Mouse (Mus musculus) right cerebral cortex, postnatal 36 days (tissue): ENCODE results near the gene Il16.

Experiments
- DNase-seq, 2 experiments: peaks; one replicate each; pipeline ENCODE4 v3.0.0; 2022; ENCODE audit warnings: low spot score in 2 of 2, mixed read lengths in 1 of 2

Il16 gene

DNA sequence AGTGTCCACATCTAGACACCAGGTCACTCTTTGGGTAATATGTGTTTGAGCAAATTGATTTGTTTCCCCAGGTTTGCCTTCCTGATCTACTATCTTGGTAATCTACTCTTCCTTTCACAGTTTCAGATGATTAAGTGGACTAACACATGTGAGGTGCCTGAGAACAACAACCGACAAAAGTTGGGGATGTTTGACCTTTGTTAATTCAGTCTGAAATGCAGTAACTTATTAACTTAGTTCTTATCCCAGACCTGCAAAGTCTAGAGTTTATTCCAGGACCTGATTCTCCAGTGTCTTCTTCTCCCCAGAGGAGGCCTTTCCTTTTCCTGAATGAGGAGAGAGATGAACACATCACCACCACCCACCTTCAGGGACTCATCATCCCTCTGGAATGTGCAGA is 133.6 kb downstream of the Il16 start:
- DNase-seq = no peak

DNA sequence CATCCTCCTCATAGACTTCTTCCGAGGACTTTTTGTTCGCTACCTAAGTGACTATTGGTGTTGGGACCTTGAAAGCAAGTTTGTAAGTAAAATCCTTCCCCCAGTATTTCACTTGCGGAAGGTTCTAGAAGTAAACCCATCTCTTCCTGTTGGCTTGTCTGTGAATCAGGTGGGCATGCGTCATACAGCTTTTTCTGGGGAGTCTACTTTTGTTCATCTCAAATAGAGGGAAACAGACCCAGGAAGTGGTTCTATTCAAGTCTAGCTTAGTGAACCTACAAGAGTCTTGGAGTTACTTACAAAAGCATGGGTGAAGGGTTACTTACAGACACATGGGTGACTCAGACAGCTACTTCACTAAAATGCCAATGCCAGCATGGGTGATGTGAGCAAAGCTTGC is 135.6 kb downstream of the Il16 start:
- DNase-seq = no peak

DNA sequence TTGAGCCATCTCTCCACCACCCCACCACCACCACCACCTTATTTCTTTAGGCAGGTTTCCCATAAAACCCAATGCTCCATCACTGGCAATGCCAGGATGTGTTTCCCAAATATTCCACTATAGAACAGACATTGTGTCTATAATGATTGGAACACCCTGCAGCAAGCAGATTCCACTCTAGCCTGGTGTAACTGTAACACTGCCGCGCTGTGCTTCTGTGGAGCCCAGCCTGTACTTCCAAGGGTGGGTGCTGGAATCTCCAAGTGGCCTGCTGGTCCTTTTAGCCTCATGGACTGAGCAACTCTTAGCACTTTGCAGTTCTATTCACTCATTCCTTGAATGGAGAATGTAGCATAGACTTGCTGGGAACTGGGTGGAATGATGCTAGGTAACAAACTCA is 138.7 kb downstream of the Il16 start:
- DNase-seq = no peak

DNA sequence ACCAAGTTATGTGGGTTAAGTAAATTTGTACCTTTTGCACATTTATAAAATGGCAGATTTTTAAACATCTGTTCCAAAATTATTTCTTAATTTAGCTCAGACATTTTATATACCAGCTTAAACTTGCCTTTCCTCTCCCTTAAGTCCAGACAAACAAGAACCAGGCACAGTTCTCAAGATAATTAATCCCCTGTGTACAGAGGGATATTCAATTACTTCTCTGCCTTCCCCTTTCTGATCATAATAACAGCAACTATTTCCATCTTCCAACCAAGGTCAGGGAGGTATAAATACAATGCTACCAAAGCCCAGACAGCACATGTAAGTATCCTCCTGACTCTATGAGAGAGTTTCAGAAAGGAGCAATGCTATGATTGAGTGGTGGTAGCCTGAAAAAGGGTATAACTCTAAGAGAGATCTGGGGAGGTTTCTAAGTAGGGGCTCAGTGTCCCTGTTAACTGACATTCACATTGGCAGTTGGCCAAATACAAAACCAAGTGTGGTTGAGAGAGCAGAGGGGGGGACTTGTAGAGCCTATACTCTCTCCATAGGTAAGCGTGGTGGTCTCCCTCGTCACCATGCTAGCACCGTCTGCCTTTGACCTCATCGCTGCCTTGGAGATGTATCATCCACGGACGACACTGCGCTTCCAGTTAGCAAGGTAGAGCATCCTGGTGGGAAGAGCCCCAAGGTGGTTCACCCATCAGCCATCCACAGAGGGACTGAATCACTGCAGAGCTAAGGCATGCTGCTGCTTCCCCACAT is 141.2 kb downstream of the Il16 start:
- no peak for DNase-seq

DNA sequence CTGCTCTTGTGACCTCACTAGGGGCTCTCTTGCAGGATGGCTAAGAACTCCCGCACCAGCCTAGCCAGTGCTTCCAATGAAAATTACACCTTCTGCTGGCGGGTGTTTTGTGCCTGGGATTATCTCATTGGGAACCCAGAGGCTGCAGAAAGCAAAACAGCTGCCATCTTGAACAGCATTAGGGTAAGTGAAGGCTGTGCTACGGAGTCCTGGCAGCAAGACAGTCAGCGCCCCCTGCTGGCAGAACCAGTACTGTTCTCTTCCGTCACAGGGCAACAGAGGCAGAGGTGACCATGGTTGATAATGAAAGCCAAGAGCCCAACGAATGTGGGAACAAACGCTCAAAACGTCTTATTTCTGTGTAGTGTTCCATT is 145.6 kb downstream of the Il16 start:
- DNase-seq = no peak

DNA sequence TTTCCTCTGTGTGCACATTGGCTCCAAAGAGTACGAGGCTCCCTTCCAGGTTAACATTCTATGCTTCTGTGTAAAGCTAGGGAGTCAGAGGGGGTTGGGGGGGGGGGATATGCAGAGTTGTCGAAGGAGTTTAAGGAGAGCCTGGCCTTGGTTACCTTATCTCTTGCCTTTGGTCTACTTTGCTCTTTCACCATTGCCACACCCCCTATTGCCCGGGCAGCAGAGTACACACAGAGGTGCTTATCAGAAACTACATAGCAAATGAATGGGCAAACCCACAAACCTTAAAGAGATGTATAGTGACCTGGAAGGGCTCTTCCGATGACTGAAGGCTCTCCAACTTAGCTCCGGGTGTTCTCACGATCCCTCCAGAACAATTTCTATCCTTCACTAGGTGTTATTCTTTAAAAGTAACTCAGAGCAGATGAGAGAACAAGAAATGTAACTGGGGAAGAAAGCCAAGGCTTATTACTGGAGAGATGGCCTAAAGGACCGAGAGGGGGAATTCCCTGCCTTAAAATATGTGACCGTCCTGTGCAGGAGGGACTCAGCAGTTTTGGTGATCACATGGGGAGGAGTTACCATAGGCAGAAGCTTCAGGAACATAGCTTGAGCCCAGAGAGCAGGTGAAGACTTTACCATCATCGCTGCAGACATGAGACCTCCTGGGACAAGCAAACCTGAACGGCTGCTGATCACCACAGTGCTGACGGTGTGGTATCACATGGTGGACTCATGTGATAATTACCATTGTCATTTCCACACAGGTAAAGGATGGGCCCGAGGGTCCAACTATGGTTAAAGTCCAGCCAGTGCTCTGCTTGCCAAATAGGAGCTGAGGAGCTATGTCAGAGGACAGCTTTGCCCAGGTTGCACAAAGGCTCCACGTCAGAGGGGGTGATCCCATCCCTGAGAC is 146.3 kb downstream of the Il16 start:
- DNase-seq = no peak

DNA sequence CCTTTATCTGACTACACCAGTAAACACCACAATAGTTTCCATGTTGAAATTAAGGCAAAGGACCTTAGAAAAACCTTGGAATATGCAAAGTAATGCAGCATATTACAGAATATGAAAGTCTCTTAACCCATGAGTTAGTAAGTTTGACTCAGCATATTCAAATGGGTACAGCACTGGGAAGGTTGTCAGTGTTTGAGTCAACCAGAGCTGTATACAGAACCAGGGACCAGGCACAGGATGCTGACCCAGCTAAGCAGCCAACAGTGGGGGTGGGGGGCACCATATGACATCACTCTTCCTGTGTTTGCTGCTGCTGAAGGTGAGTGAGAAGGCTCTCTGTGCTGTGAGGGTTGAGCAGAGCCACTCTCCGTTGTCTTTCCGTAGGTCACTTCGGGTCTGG is 148.5 kb downstream of the Il16 start:
- DNase-seq = no peak

DNA sequence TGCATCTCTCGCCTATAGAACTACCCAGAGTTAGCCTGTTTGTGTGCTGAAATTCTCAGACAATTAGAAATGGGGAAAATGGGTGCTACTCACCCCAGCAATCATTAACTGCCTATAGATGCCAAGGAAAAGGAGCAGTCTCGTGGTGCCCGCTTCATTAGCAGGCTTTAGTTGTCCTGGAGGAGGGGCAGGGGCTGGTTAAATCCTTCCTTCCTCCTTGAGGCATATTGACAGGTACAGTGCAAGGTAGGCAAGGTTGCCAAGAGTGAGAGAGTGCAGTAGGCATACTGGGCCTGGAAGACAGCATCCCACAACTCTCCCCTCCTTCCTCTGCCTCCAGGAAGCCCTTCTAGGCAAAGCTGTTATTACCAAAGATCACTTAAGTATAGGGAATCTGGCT is 151.5 kb downstream of the Il16 start:
- no peak for DNase-seq
